Comparison of ENCODE assay signal across 23 mouse cellular contexts in genomic region chr8:45021171-45021570, GRCm38 (mm10). TPM values are rescaled to one million over a fixed set of nuclear protein-coding genes. Genes with fewer than 3 reads are reported as not detected.
DNase-seq lines count a peak whose midpoint lies in the region; ATAC-seq and TF ChIP-seq lines count a peak whose summit lies in the region.
"Had no signal": no experiment of that assay in that cellular context is flagged by ENCODE, and none has a peak within 500 bp of the region (broad histone marks: within the 10 kb centered on the region; RNA-seq: fewer than 3 reads in every experiment).

No protein-coding gene starts in this region.

- no peak for DNase-seq in heart, adult 8-10 months (ENCODE audit: low spot score)
- DNase-seq in cerebellum, adult 8-10 months = peak; percentile 39
- no peak for DNase-seq in kidney, postnatal 14 days
- DNase-seq: adrenal gland, adult 2 months; kidney, adult 11 months; liver, postnatal 0 days; lung, postnatal 4 days had no signal

- 0 out of 2 replicates have a peak, but pooled peaks have one; percentile 58 for ATAC-seq in heart, embryonic 16.5 days (replicated peaks; ENCODE audit: extremely low read depth, insufficient read depth, low FRiP score)
- ATAC-seq in cerebellum, adult (ENCODE audit: insufficient number of reproducible peaks, low FRiP score, low TSS enrichment) = peak; percentile 64
- ATAC-seq in frontal cortex, adult (ENCODE audit: low TSS enrichment) = no peak
- ATAC-seq: liver, postnatal 0 days had no signal

- H3K27ac ChIP-seq in heart, embryonic 16.5 days (ENCODE audit: low read length) = no peak overlapping the region
- H3K27ac ChIP-seq in embryonic fibroblast, embryonic 13.5 days (ENCODE audit: insufficient read depth, low read length) = 0 out of 2 replicates have a peak overlapping the region, but pooled peaks have one; percentile 82
- H3K27ac ChIP-seq: embryonic facial prominence, embryonic 12.5 days; forebrain, embryonic 10.5 days; hindbrain, embryonic 13.5 days; kidney, postnatal 0 days; midbrain, embryonic 10.5 days; stomach, embryonic 15.5 days had no signal

- H3K4me2 ChIP-seq in heart, embryonic 16.5 days (ENCODE audit: low read depth, low read length) = no peak overlapping the region
- H3K4me2 ChIP-seq: embryonic facial prominence, embryonic 12.5 days; hindbrain, embryonic 13.5 days; stomach, embryonic 15.5 days had no signal

- no peak for TF ChIP-seq CTCF in embryonic fibroblast, embryonic 13.5 days (IDR thresholded peaks at IDR 0.05; ENCODE audit: borderline replicate concordance, insufficient read depth, low read length)

- H3K4me1 ChIP-seq in heart, embryonic 16.5 days (ENCODE audit: control insufficient read depth, insufficient read depth, low read length) = peaks cover 12% of the 10 kb centered on the region
- H3K4me1 ChIP-seq in embryonic fibroblast, embryonic 13.5 days (ENCODE audit: control insufficient read depth, insufficient read depth, low read length) = peaks cover 8% of the 10 kb centered on the region
- H3K4me1 ChIP-seq: embryonic facial prominence, embryonic 12.5 days; forebrain, embryonic 10.5 days; hindbrain, embryonic 13.5 days; midbrain, embryonic 10.5 days; stomach, embryonic 15.5 days had no signal

- no peaks in the 10 kb centered on the region for H3K27me3 ChIP-seq in heart, embryonic 16.5 days (ENCODE audit: control insufficient read depth, insufficient read depth, low read length)
- H3K27me3 ChIP-seq: embryonic facial prominence, embryonic 12.5 days; hindbrain, embryonic 13.5 days; stomach, embryonic 15.5 days had no signal

- H3K36me3 ChIP-seq in heart, embryonic 16.5 days (ENCODE audit: control insufficient read depth, insufficient read depth) = peaks cover 46% of the 10 kb centered on the region

- no peak overlapping the region for H3K9ac ChIP-seq in heart, embryonic 16.5 days (ENCODE audit: low read length)
- H3K9ac ChIP-seq: embryonic facial prominence, embryonic 12.5 days; hindbrain, embryonic 13.5 days; liver, postnatal 0 days; stomach, embryonic 15.5 days had no signal

- TF ChIP-seq POLR2A in embryonic fibroblast, embryonic 13.5 days (IDR thresholded peaks at IDR 0.05; ENCODE audit: low read depth, low read length) = no peak

- H3K4me3 ChIP-seq in heart, embryonic 16.5 days (ENCODE audit: low read length) = no peak overlapping the region
- H3K4me3 ChIP-seq in embryonic fibroblast, embryonic 13.5 days (ENCODE audit: insufficient read depth, low read length) = no peak overlapping the region
- H3K4me3 ChIP-seq: embryonic facial prominence, embryonic 12.5 days; forebrain, embryonic 10.5 days; heart, adult 2 months; hindbrain, embryonic 13.5 days; midbrain, embryonic 10.5 days; stomach, embryonic 15.5 days had no signal

- WGBS in heart, embryonic 16.5 days = 76% methylated on average over 5 of the region's 5 CpGs

- H3K9me3 ChIP-seq in heart, embryonic 16.5 days (replicated peaks; ENCODE audit: control insufficient read depth, low read length) = peaks cover 8% of the 10 kb centered on the region; the same call in 1 of the 2 replicates
- H3K9me3 ChIP-seq: embryonic facial prominence, embryonic 12.5 days; stomach, embryonic 15.5 days had no signal

RNA-seq across cellular contexts. Expression of gene Mtnr1a, which starts 47.8 kb away (rescaled TPM):
- not detected in 2 replicates for polyA plus RNA-seq in heart, embryonic 16.5 days (2015; fragmentation: Nextera tagmentation; extraction: Ambion mirVana)
- total RNA-seq in heart, adult 8-10 months (2022) = not detected
- polyA plus RNA-seq in embryonic fibroblast, embryonic 13.5 days (2011; ENCODE audit: insufficient read length, low read depth, missing spikeins) = 0.76 TPM in 1 of 2 replicates, not detected in the other
- total RNA-seq: adrenal gland, adult 2 months; common myeloid progenitor, adult 5-6 weeks; heart, adult 2 months; heart, postnatal 10 days; layer of hippocampus, adult 8-10 months; left cerebral cortex, adult 8-10 months had no signal
- polyA plus RNA-seq: adrenal gland, adult 2 months; heart, adult 2 months; kidney, postnatal 0 days; spleen, adult 2 months had no signal
